Mouse (Mus musculus): Measurements from ENCODE around the gene Ercc2.

- TF ChIP-seq CTCF (IDR thresholded peaks at IDR 0.05; ENCODE audit: borderline replicate concordance, insufficient read depth, low read depth, low read length), result no peak
- no peak for TF ChIP-seq POLR2A (IDR thresholded peaks at IDR 0.05; ENCODE audit: borderline replicate concordance, insufficient read depth, low read length)
Measured at GRCm38 (mm10) chr7:19349188-19349915, 32.5 kb upstream of the Ercc2 start.

All from cerebellum, adult 2 months (tissue).